Mouse (Mus musculus): Measurements from ENCODE around the gene Olfr307.

DNA sequence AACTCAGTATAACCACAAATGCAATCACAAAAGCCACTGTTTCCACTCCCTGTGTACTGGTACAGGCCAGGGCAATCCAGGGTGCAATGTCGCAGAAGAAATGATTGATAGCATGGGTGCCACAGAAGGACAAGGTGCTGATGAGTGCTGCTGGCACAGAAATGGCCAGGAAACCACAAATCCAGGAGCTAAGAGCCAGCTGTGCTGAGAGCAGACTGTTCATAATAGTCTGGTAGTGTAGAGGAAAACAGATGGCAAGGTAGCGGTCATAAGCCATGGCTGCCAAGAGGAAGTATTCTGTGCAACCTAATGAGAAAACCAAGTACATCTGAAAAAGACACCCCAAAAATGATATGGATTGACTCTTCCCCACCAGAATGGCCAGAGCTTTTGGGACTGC is 16.1 kb downstream of the Olfr307 start:
- TF ChIP-seq CTCF (IDR thresholded peaks at IDR 0.05; ENCODE audit: borderline replicate concordance, control insufficient read depth, extremely low read depth, insufficient read depth, low read length, poor library complexity) (no peak), POLR2A (IDR thresholded peaks at IDR 0.05; ENCODE audit: control insufficient read depth, extremely low read depth, insufficient read depth, low read length, poor library complexity) (no peak)
